Mouse (Mus musculus) cerebellum, adult 2 months (tissue): ENCODE data around the gene Kcnc3.

ENCODE experiments used
- CTCF ChIP-seq: fragments of 200-500 bp; IDR thresholded peaks from 2 replicates; pipeline ENCODE4 v1.5.1; 2011; ENCODE audit warnings: low read depth, mild to moderate bottlenecking, control low read depth, low read length, moderate library complexity, borderline replicate concordance; ENCODE audit not compliant: insufficient read depth
- POLR2A ChIP-seq: fragments of 200-500 bp; IDR thresholded peaks from 2 replicates; pipeline ENCODE4 v1.6.1; 2011; ENCODE audit warnings: low read length, control low read depth, borderline replicate concordance; ENCODE audit not compliant: insufficient read depth

GRCm38 (mm10) chr7:44587676-44588075 is 2.8 kb upstream of the Kcnc3 start:
- TF ChIP-seq CTCF (no peak), POLR2A (no peak)
